Mouse (Mus musculus) hindbrain, embryonic 13.5 days (tissue): ENCODE data around the gene Casp12. TPM values are rescaled to one million over a fixed set of nuclear protein-coding genes. Genes with fewer than 3 reads are reported as not detected.

Source experiments
- ATAC-seq: fragments of 200-750 bp; cut with Nextera tagmentation; 2 replicates; pipeline ENCODE4 v1.8.0; 2017; ENCODE audit warnings: moderate TSS enrichment; ENCODE audit not compliant: low FRiP score
- H3K27ac ChIP-seq: fragments of 300-500 bp; sonication (generic); 2 replicates; pipeline ENCODE4 v1.5.1; 2015; ENCODE audit warnings: inconsistent platforms, mild to moderate bottlenecking, moderate library complexity
- H3K27me3 ChIP-seq: fragments of 300-500 bp; sonication (generic); 2 replicates; pipeline ENCODE4 v1.6.1; 2015; ENCODE audit warnings: mild to moderate bottlenecking, inconsistent platforms
- H3K36me3 ChIP-seq: fragments of 300-500 bp; sonication (generic); 2 replicates; pipeline ENCODE4 v1.6.1; 2015; ENCODE audit warnings: mild to moderate bottlenecking, inconsistent platforms
- H3K4me1 ChIP-seq: fragments of 300-500 bp; sonication (generic); replicated peaks from 2 replicates; pipeline ENCODE4 v1.6.1; 2015; ENCODE audit warnings: inconsistent platforms
- H3K4me2 ChIP-seq: fragments of 300-500 bp; sonication (generic); 2 replicates; pipeline ENCODE4 v1.6.1; 2015; ENCODE audit warnings: inconsistent platforms, mild to moderate bottlenecking, moderate library complexity
- H3K4me3 ChIP-seq: fragments of 300-500 bp; sonication (generic); 2 replicates; pipeline ENCODE4 v1.5.1; 2015; ENCODE audit warnings: mild to moderate bottlenecking, inconsistent platforms
- H3K9ac ChIP-seq: fragments of 300-500 bp; sonication (generic); 2 replicates; pipeline ENCODE4 v1.6.1; 2015; ENCODE audit warnings: mild to moderate bottlenecking, inconsistent platforms
- H3K9me3 ChIP-seq: fragments of 300-500 bp; sonication (generic); 2 replicates; pipeline ENCODE4 v1.6.1; 2016; ENCODE audit warnings: inconsistent platforms
- WGBS: fragments of 180-500 bp; shearing (Covaris S2); methylation state at CpG from one replicate; pipeline ENCODE4 v1.1.7; 2015; 5-methylcytosine and 5-hydroxymethylcytosine counted together
- polyA plus RNA-seq: library from polyadenylated mRNA; unstranded; fragments of >200 nt; fragmentation: Nextera tagmentation; extraction: Ambion mirVana; gene quantifications from 2 replicates; pipeline ENCODE4 v1.2.1, GENCODE M21; 2015

Casp12 gene
- polyA plus RNA-seq = 0.25 and 0.65 TPM in 2 replicates

GRCm38 (mm10) chr9:5345291-5345898 lies at the start of gene Casp12:
TSS of gene Casp12 (plus strand) at chr9:5345430.
- no peak for ATAC-seq
- WGBS = 71% methylated on average over 4 of the region's 4 CpGs
- Histone ChIP-seq H3K9ac (no peak within 1 kb of the TSS), H3K27ac (no peak within 1 kb of the TSS), H3K4me2 (no peak within 1 kb of the TSS), H3K9me3 (no peaks in the 10 kb centered on the region), H3K4me3 (no peak within 1 kb of the TSS), H3K36me3 (no peaks in the 10 kb centered on the region), H3K27me3 (no peaks in the 10 kb centered on the region), H3K4me1 (no peaks in the 10 kb centered on the region)

- Histone ChIP-seq H3K27ac (no peak overlapping the region), H3K4me3 (no peak overlapping the region), H3K4me1 (no peaks in the 10 kb centered on the region), H3K27me3 (no peaks in the 10 kb centered on the region), H3K36me3 (no peaks in the 10 kb centered on the region), H3K9me3 (no peaks in the 10 kb centered on the region), H3K9ac (no peak overlapping the region), H3K4me2 (no peak overlapping the region)
- ATAC-seq = no peak
- WGBS = 88% methylated on average over 2 of the region's 2 CpGs
These were observed 48.6 kb upstream of the Casp12 start for GRCm38 (mm10) chr9:5296354-5297237.

GRCm38 (mm10) chr9:5298329-5299131 lies 46.7 kb upstream of the Casp12 start, which contains the start of gene Casp1:
TSS of gene Casp1 (plus strand) at chr9:5298517.
- no peaks in the 10 kb centered on the region for H3K4me1 ChIP-seq
- no peak for ATAC-seq
- no peaks in the 10 kb centered on the region for H3K27me3 ChIP-seq
- H3K36me3 ChIP-seq = no peaks in the 10 kb centered on the region
- WGBS = 70% methylated on average over 11 of the region's 11 CpGs
- H3K4me2 ChIP-seq = no peak within 1 kb of the TSS
- no peak within 1 kb of the TSS for H3K4me3 ChIP-seq
- H3K9ac ChIP-seq = no peak within 1 kb of the TSS
- H3K9me3 ChIP-seq = no peaks in the 10 kb centered on the region
- no peak within 1 kb of the TSS for H3K27ac ChIP-seq

GRCm38 (mm10) chr9:5299132-5299381 lies 46.2 kb upstream of the Casp12 start:
- H3K4me3 ChIP-seq = no peak overlapping the region
- 90% methylated on average over 2 of the region's 2 CpGs for WGBS
- no peaks in the 10 kb centered on the region for H3K27me3 ChIP-seq
- no peak for ATAC-seq
- no peaks in the 10 kb centered on the region for H3K9me3 ChIP-seq
- no peaks in the 10 kb centered on the region for H3K36me3 ChIP-seq
- no peaks in the 10 kb centered on the region for H3K4me1 ChIP-seq
- H3K4me2 ChIP-seq = no peak overlapping the region
- H3K27ac ChIP-seq = no peak overlapping the region
- H3K9ac ChIP-seq = no peak overlapping the region

GRCm38 (mm10) chr9:5308561-5308960 lies 36.7 kb upstream of the Casp12 start, which contains the start of gene Casp4:
TSS of gene Casp4 (plus strand) at chr9:5308828.
- Histone ChIP-seq H3K9ac (no peak within 1 kb of the TSS), H3K4me2 (no peak within 1 kb of the TSS), H3K4me1 (no peaks in the 10 kb centered on the region), H3K9me3 (no peaks in the 10 kb centered on the region), H3K27ac (no peak within 1 kb of the TSS), H3K27me3 (no peaks in the 10 kb centered on the region), H3K4me3 (no peak within 1 kb of the TSS), H3K36me3 (no peaks in the 10 kb centered on the region)
- no peak for ATAC-seq
- 64% methylated on average over 5 of the region's 5 CpGs for WGBS

GRCm38 (mm10) chr9:5310112-5310511 lies 35.1 kb upstream of the Casp12 start:
- Histone ChIP-seq H3K9me3 (no peaks in the 10 kb centered on the region), H3K4me3 (no peak overlapping the region), H3K4me2 (no peak overlapping the region), H3K36me3 (no peaks in the 10 kb centered on the region), H3K4me1 (no peaks in the 10 kb centered on the region), H3K27me3 (no peaks in the 10 kb centered on the region), H3K9ac (no peak overlapping the region), H3K27ac (no peak overlapping the region)
- no peak for ATAC-seq

- no peak for ATAC-seq
- Histone ChIP-seq H3K4me2 (no peak overlapping the region), H3K9me3 (no peaks in the 10 kb centered on the region), H3K27me3 (no peaks in the 10 kb centered on the region), H3K4me1 (no peaks in the 10 kb centered on the region), H3K36me3 (no peaks in the 10 kb centered on the region), H3K4me3 (no peak overlapping the region), H3K9ac (no peak overlapping the region), H3K27ac (no peak overlapping the region)
- WGBS = 72% methylated on average over 4 of the region's 4 CpGs
These were observed 33.8 kb upstream of the Casp12 start for GRCm38 (mm10) chr9:5311435-5311834.

GRCm38 (mm10) chr9:5328204-5328603 lies 17.0 kb upstream of the Casp12 start:
- 76% methylated on average over 3 of the region's 3 CpGs for WGBS
- H3K27ac ChIP-seq = no peak overlapping the region
- no peak overlapping the region for H3K9ac ChIP-seq
- no peak overlapping the region for H3K4me3 ChIP-seq
- no peaks in the 10 kb centered on the region for H3K36me3 ChIP-seq
- H3K4me2 ChIP-seq = no peak overlapping the region
- H3K27me3 ChIP-seq = no peaks in the 10 kb centered on the region
- no peaks in the 10 kb centered on the region for H3K9me3 ChIP-seq
- ATAC-seq = no peak
- H3K4me1 ChIP-seq = no peaks in the 10 kb centered on the region

GRCm38 (mm10) chr9:5332441-5332840 lies 12.8 kb upstream of the Casp12 start:
- Histone ChIP-seq H3K9ac (no peak overlapping the region), H3K36me3 (no peaks in the 10 kb centered on the region), H3K4me1 (no peaks in the 10 kb centered on the region)

GRCm38 (mm10) chr9:5333422-5333821 lies 11.8 kb upstream of the Casp12 start:
- Histone ChIP-seq H3K27me3 (no peaks in the 10 kb centered on the region), H3K27ac (no peak overlapping the region), H3K9me3 (no peaks in the 10 kb centered on the region), H3K36me3 (no peaks in the 10 kb centered on the region), H3K4me1 (no peaks in the 10 kb centered on the region), H3K9ac (no peak overlapping the region), H3K4me3 (no peak overlapping the region), H3K4me2 (no peak overlapping the region)
- 100% methylated on average over 1 of the region's 1 CpGs for WGBS
- no peak for ATAC-seq

More at GRCm38 (mm10) chr9:5332441-5332840, 12.8 kb upstream of the Casp12 start:
- no peak for ATAC-seq
- Histone ChIP-seq H3K4me3 (no peak overlapping the region), H3K9me3 (no peaks in the 10 kb centered on the region), H3K27ac (no peak overlapping the region), H3K4me2 (no peak overlapping the region), H3K27me3 (no peaks in the 10 kb centered on the region)

GRCm38 (mm10) chr9:5343092-5343491 lies 2.1 kb upstream of the Casp12 start:
- Histone ChIP-seq H3K4me1 (no peaks in the 10 kb centered on the region), H3K9ac (no peak overlapping the region), H3K36me3 (no peaks in the 10 kb centered on the region), H3K4me3 (no peak overlapping the region), H3K27ac (no peak overlapping the region), H3K4me2 (no peak overlapping the region), H3K9me3 (no peaks in the 10 kb centered on the region), H3K27me3 (no peaks in the 10 kb centered on the region)
- 91% methylated on average over 1 of the region's 1 CpGs for WGBS
- no peak for ATAC-seq

GRCm38 (mm10) chr9:5344090-5344489 lies 1.1 kb upstream of the Casp12 start:
- Histone ChIP-seq H3K9me3 (no peaks in the 10 kb centered on the region), H3K36me3 (no peaks in the 10 kb centered on the region), H3K4me3 (no peak overlapping the region), H3K27me3 (no peaks in the 10 kb centered on the region), H3K27ac (no peak overlapping the region), H3K9ac (no peak overlapping the region), H3K4me2 (no peak overlapping the region), H3K4me1 (no peaks in the 10 kb centered on the region)
- 91% methylated on average over 4 of the region's 4 CpGs for WGBS
- ATAC-seq = no peak
